Mouse (Mus musculus) spleen, adult 2 months (tissue): ENCODE results near the gene Fbxl14.

ENCODE experiments used
- CTCF ChIP-seq: fragments of 200-500 bp; IDR thresholded peaks from 2 replicates; pipeline ENCODE4 v1.5.1; 2011; ENCODE audit warnings: mild to moderate bottlenecking, inconsistent platforms; ENCODE audit not compliant: insufficient read depth, insufficient read length, insufficient replicate concordance; ENCODE audit errors: extremely low read depth
- POLR2A ChIP-seq: fragments of 200-500 bp; IDR thresholded peaks from 2 replicates; pipeline ENCODE4 v1.6.1; 2011; ENCODE audit warnings: low read depth, low read length, inconsistent platforms

- no peak for TF ChIP-seq CTCF
- TF ChIP-seq POLR2A = no peak
Measured at GRCm38 (mm10) chr6:119508634-119509375, 29.3 kb downstream of the Fbxl14 start.
